Mouse (Mus musculus) heart, postnatal 0 days (tissue): Measurements from ENCODE around the gene Traf3. TPM values are rescaled to one million over a fixed set of nuclear protein-coding genes. Genes with fewer than 3 reads are reported as not detected.

Source experiments
- ATAC-seq: fragments of 200-750 bp; cut with Nextera tagmentation; 2 replicates; pipeline ENCODE4 v1.8.0; 2017; ENCODE audit warnings: low read depth, moderate number of reproducible peaks, moderate library complexity; ENCODE audit not compliant: insufficient read depth
- DNase-seq: peaks from one replicate; pipeline ENCODE4 v3.0.0-alpha.2; 2016; ENCODE audit warnings: low spot score
- H3K27ac ChIP-seq: fragments of 300-500 bp; sonication (generic); 2 replicates; pipeline ENCODE4 v1.5.1; 2014; ENCODE audit warnings: low read depth, mild to moderate bottlenecking
- H3K27me3 ChIP-seq: fragments of 300-500 bp; sonication (generic); 2 replicates; pipeline ENCODE4 v1.6.1; 2014; ENCODE audit warnings: low read length, mixed read lengths; ENCODE audit not compliant: control insufficient read depth, insufficient read depth
- H3K36me3 ChIP-seq: fragments of 300-500 bp; sonication (generic); replicated peaks from 2 replicates; pipeline ENCODE4 v1.6.1; 2014; ENCODE audit warnings: low read length, mixed read lengths; ENCODE audit not compliant: control insufficient read depth, insufficient read depth
- H3K4me1 ChIP-seq: fragments of 300-500 bp; sonication (generic); 2 replicates; pipeline ENCODE4 v1.6.1; 2014; ENCODE audit warnings: antibody characterized with exemption; ENCODE audit not compliant: control insufficient read depth, insufficient read depth
- H3K4me2 ChIP-seq: fragments of 300-500 bp; sonication (generic); 2 replicates; pipeline ENCODE4 v1.6.1; 2014; ENCODE audit warnings: low read depth, mild to moderate bottlenecking, low read length, moderate library complexity
- H3K4me3 ChIP-seq: fragments of 300-500 bp; sonication (generic); 2 replicates; pipeline ENCODE4 v1.5.1; 2014; ENCODE audit warnings: low read depth, low read length
- H3K9ac ChIP-seq: fragments of 300-500 bp; sonication (generic); replicated peaks from 2 replicates; pipeline ENCODE4 v1.6.1; 2014; ENCODE audit warnings: low read depth, low read length, mixed read lengths
- H3K9me3 ChIP-seq: fragments of 300-500 bp; sonication (generic); replicated peaks from 2 replicates; pipeline ENCODE4 v1.6.1; 2016; ENCODE audit warnings: low read length; ENCODE audit not compliant: control insufficient read depth
- CTCF ChIP-seq: IDR thresholded peaks from 2 replicates; pipeline ENCODE4 v1.5.1; 2016; ENCODE audit warnings: antibody characterized with exemption, control low read depth, low read depth
- EP300 ChIP-seq: IDR thresholded peaks from 2 replicates; pipeline ENCODE4 v1.6.1; 2016; ENCODE audit warnings: antibody characterized with exemption, low read depth
- WGBS: fragments of 180-500 bp; shearing (Covaris S2); extraction: QIAGEN DNeasy Blood & Tissue Kit; methylation state at CpG from one replicate; pipeline ENCODE4 v1.1.7; 2014; 5-methylcytosine and 5-hydroxymethylcytosine counted together
- polyA plus RNA-seq: library from polyadenylated mRNA; unstranded; fragments of >200 nt; fragmentation: Nextera tagmentation; extraction: Ambion mirVana; gene quantifications from 2 replicates; pipeline ENCODE4 v1.2.1, GENCODE M21; 2015
- total RNA-seq: library from RNA; depleted of rRNA; stranded (reverse); fragments of >200 nt; gene quantifications from 2 replicates; pipeline ENCODE4 v1.2.3, GENCODE M21; 2014; ENCODE audit warnings: low replicate concordance

The Traf3 gene
- total and polyA plus RNA-seq, 2 experiments from 2014 or later = 3.2 to 7.2 TPM

GRCm38 (mm10) chr12:111203945-111204344, 37.8 kb downstream of the Traf3 start:
- WGBS = 85% methylated on average over 3 of the region's 3 CpGs
- Histone ChIP-seq H3K9ac (no peak overlapping the region), H3K9me3 (no peaks in the 10 kb centered on the region), H3K36me3 (no peaks in the 10 kb centered on the region), H3K4me1 (no peaks in the 10 kb centered on the region), H3K27ac (no peak overlapping the region), H3K4me2 (no peak overlapping the region), H3K27me3 (no peaks in the 10 kb centered on the region), H3K4me3 (no peak overlapping the region)
- no peak for DNase-seq
- TF ChIP-seq CTCF = no peak
- no peak for TF ChIP-seq EP300
- no peak for ATAC-seq

GRCm38 (mm10) chr12:111207641-111208040, 41.5 kb downstream of the Traf3 start:
- H3K4me1 ChIP-seq = no peaks in the 10 kb centered on the region
- H3K4me3 ChIP-seq = no peak overlapping the region
- no peak overlapping the region for H3K27ac ChIP-seq
- H3K9me3 ChIP-seq = no peaks in the 10 kb centered on the region
- ATAC-seq (no peak), DNase-seq (no peak)
- H3K9ac ChIP-seq = no peak overlapping the region
- H3K4me2 ChIP-seq = no peak overlapping the region
- no peaks in the 10 kb centered on the region for H3K36me3 ChIP-seq
- 81% methylated on average over 3 of the region's 3 CpGs for WGBS
- no peak for TF ChIP-seq EP300
- TF ChIP-seq CTCF = no peak
- H3K27me3 ChIP-seq = no peaks in the 10 kb centered on the region

GRCm38 (mm10) chr12:111211729-111212128, 45.6 kb downstream of the Traf3 start:
- TF ChIP-seq CTCF = no peak
- Histone ChIP-seq H3K9me3 (no peaks in the 10 kb centered on the region), H3K4me3 (no peak overlapping the region), H3K36me3 (no peaks in the 10 kb centered on the region), H3K27ac (no peak overlapping the region), H3K4me2 (no peak overlapping the region), H3K4me1 (no peaks in the 10 kb centered on the region), H3K9ac (no peak overlapping the region), H3K27me3 (no peaks in the 10 kb centered on the region)
- 89% methylated on average over 5 of the region's 5 CpGs for WGBS
- DNase-seq (no peak), ATAC-seq (no peak)

- no peaks in the 10 kb centered on the region for H3K4me1 ChIP-seq
- no peak for DNase-seq
- ATAC-seq = no peak
- WGBS = 94% methylated on average over 6 of the region's 6 CpGs
- no peak overlapping the region for H3K27ac ChIP-seq
- no peaks in the 10 kb centered on the region for H3K27me3 ChIP-seq
- no peak overlapping the region for H3K4me2 ChIP-seq
- no peak overlapping the region for H3K4me3 ChIP-seq
- H3K9ac ChIP-seq = no peak overlapping the region
- H3K36me3 ChIP-seq = peaks cover 17% of the 10 kb centered on the region
- peaks cover 14% of the 10 kb centered on the region; the same call in 1 of the 2 replicates for H3K9me3 ChIP-seq
- TF ChIP-seq EP300 = no peak
- TF ChIP-seq CTCF = no peak
These were observed 52.7 kb downstream of the Traf3 start for GRCm38 (mm10) chr12:111218867-111219266.

- Histone ChIP-seq H3K27ac (no peak overlapping the region), H3K4me1 (no peaks in the 10 kb centered on the region), H3K27me3 (no peaks in the 10 kb centered on the region), H3K9me3 (peaks cover 14% of the 10 kb centered on the region; the same call in 1 of the 2 replicates), H3K36me3 (peaks cover 17% of the 10 kb centered on the region), H3K9ac (no peak overlapping the region), H3K4me3 (no peak overlapping the region), H3K4me2 (no peak overlapping the region)
- ATAC-seq = no peak
- no peak for DNase-seq
- WGBS = 60% methylated on average over 10 of the region's 10 CpGs
- no peak for TF ChIP-seq CTCF
- TF ChIP-seq EP300 = no peak
These were observed 59.1 kb downstream of the Traf3 start for GRCm38 (mm10) chr12:111225197-111225780.

- no peak for ATAC-seq
- no peak for DNase-seq
- no peak overlapping the region for H3K4me3 ChIP-seq
- H3K9me3 ChIP-seq = no peaks in the 10 kb centered on the region
- H3K27me3 ChIP-seq = no peaks in the 10 kb centered on the region
- H3K4me2 ChIP-seq = no peak overlapping the region
- H3K4me1 ChIP-seq = no peaks in the 10 kb centered on the region
- 69% methylated on average over 4 of the region's 4 CpGs for WGBS
- TF ChIP-seq CTCF (no peak), EP300 (no peak)
- H3K36me3 ChIP-seq = no peaks in the 10 kb centered on the region
- no peak overlapping the region for H3K9ac ChIP-seq
- H3K27ac ChIP-seq = no peak overlapping the region
These were observed 61.2 kb downstream of the Traf3 start for GRCm38 (mm10) chr12:111227410-111227809.
